Mouse (Mus musculus): ENCODE data around the gene Mtmr14.

Mtmr14 gene

DNA sequence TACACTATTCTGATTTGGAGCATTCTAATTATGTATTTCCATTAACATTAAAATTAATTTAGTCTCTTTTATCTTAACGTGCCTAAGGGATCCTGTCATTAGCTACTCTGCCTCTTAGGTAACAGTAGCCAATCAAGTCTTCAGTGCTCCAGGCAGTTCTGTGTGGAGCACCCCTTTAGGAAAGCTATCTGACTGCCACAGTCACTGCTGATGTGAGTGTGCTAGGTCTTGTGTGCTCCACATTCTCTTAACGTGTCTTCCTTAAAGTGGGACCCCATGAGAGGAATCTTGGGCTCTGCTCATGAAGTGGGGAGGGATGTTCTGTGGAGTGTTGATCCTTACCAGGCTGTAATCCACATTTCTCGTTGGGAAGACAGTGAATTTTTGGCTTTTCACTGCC is 34.7 kb downstream of the Mtmr14 start:
- in situ Hi-C loops (cut with MboI, MseI) = no loop called here

DNA sequence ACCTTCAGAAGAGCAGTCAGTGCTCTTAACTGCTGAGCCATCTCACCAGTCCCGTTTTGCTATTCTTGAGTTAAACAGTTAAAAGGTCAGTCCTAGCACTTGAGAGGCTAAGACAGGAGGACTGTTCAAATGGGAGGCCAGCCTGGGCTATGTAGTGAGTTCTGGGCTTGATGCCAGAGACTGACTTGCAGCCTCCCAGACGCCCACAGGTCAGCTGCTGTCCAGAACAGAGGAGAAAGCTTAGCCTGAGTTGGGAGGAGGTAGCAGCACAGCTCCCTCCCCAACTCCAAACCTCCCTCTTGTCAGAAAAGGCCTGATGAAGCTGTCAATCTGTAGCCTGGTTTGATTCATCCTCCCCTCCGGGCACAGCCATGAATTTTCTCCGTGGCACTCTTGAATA is 39.2 kb downstream of the Mtmr14 start:
- in situ Hi-C loops (cut with MboI, MseI) = no loop called here

DNA sequence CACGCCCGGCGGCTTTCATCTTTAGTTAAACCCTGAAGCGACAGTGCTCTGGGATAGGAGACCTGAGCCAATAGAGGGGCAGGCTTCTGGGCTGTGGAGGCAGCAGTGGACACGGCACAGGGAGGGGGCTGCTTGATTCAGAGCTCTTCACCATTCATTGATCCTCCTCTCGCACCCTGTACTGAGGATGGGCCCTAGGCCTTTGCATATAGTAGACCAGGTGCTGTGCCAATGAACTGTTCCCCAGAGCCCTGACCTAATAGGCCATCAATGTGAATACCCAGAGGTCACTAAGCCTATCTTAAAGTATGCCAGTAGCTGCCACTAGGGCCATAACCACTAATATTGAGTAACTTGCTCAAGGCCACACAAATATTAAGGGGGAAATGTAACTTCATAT is 44.0 kb downstream of the Mtmr14 start:
- in situ Hi-C loops (cut with MboI, MseI) = no loop called here

DNA sequence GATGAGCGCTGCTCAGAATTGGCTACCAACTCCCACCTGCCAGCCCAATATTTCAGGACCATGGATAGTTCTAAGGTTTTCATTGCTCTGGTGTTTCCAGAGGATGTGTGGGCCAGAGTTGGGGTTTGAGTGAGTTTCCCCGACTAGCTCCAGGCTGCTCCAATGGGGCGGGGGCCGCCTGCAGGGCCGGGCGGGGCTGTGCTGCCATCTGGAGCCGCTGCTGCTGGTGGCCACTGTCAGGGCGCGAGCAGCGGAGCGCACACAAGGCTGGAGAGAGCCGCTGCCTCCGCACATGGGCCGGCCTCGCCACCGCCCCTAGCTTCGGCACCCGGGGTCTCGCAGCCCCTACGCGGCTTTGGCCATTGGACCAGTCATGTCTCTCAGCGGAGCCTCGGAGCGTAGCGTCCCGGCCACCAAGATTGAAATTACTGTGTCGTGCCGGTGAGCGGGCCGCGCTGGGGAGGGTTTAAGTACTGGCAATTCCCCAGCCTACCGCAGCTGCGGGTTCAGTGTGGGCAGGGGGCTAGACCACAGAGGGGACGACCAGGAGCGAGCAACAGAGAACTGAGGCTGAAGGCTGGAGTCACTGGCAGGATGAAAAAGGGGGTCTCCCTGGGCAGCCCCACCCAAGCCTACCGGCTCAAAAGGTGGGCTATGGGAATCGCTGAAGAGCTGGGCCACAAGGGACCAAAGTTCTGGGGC is 44.6 kb downstream of the Mtmr14 start, which contains the start of gene Cpne9:
Gene Cpne9, plus strand, starts transcription at position 207 of the 702 bp plus-strand sequence.
- in situ Hi-C loops (cut with MboI, MseI) = no loop called here

DNA sequence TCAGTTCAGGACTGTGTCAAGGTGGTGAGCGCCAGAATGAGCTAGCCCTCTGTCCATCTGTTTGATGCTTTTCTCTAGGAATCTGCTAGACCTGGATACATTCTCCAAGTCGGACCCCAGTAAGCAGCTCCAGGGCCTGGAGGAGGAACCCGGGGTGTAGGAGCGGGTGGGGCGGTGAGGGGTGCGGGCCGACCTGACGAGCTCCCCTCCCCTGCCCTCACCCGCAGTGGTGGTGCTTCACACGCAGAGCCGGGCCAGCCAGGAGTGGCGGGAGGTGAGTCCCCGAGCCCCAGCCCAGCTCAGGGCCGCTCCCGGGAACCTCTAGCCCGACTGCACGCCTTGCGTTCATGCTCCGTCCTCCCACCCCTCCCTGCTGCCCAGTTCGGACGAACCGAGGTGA is 45.3 kb downstream of the Mtmr14 start:
- in situ Hi-C loops (cut with MboI, MseI) = no loop called here

DNA sequence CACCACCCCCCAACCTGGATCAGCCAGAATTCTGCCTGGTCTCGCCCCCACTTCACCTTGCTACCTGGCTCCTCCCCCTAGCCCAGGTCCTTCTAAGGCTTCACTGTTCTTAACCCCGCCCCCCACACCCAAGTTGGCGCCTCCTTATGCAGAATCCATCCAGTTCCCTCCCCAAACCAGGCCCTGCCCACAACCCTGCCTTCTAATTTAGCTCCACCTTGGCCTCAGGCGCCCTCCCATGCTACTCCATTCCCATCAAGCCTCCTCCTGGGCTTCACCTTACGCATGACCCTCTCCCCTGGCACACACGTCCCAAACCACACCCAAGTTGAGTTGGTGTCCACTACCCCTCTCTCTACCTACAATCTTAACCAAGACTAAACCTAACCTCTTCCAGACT is 45.9 kb downstream of the Mtmr14 start:
- in situ Hi-C loops (cut with MboI, MseI) = no loop called here

DNA sequence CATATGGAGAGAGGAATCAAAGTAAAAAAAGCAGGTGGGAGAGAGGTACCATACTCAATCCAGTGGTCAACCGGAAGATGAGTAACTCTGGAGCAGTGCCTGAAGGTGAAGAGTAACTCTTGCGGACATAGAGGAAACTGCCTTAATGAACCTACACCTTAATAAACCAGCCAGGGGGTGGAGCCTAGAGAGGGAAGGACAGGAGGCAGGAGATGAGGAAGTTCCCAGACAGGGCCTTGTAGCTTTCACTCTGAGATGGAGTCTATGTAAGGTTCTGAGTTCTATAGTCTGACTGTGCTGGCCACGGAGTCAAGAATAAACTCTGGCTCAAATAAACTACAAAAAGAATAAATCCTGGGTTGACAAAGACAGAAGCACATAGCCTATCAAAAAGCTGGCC is 47.3 kb downstream of the Mtmr14 start:
- in situ Hi-C loops (cut with MboI, MseI) = no loop called here

DNA sequence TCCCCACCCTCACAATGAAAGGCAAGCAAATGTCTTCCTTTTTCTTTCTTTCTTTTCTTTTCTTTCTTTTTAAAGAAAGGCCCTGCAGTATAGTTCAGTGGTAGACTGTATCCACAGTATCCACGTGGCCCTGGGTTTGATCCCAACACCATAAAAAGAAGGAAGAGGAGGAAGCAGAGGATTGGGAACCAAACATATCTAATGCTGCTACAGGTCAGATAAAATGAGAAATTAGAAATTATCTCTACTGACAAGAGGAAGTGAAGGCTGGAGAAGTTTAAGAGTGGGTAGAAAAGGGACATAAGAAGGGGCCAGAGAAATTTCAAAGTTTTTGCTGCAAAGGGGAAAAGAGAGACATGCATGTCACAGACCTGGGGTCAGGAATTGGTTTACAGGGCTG is 48.7 kb downstream of the Mtmr14 start:
- in situ Hi-C loops (cut with MboI, MseI) = no loop called here

DNA sequence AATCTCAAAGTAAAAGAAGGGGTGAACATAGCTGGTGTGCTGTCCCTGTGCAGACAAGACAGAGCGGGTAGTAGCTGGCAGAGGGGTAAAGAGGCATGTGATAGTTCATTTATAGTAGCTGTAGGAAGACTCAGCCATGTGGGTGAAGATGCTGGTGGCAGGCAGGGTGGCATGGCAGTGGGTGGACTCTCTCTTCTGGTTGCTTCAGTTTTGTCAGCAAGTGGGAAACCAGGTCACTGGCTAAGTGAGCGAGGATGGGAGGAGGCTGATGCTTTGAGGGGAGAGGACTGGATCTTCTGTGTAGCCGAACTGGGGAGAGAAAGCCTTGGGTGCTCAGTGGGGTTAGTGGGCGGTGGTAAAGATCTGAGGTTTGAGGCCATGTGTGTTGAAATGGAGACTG is 49.6 kb downstream of the Mtmr14 start:
- in situ Hi-C loops (cut with MboI, MseI) = no loop called here

DNA sequence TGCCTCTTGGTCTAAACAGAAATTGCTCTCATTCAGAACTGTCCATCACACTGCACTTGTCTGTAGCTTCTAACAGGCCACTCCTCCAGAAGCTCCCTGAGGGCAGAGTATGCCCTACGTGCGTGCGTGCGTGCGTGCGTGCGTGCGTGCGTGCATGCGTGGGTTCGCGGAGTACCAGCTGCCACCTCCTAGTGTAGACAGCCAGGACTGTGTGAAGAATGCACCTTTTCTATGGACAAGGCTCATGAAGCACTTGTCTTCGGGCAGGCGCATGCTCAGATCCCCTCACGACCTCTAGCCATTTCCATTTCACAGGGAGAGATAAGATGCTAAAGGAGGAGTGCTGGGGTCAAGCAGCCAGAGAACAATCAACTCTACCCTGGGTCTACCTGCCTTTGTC is 51.7 kb downstream of the Mtmr14 start:
- in situ Hi-C loops (cut with MboI, MseI) = no loop called here

DNA sequence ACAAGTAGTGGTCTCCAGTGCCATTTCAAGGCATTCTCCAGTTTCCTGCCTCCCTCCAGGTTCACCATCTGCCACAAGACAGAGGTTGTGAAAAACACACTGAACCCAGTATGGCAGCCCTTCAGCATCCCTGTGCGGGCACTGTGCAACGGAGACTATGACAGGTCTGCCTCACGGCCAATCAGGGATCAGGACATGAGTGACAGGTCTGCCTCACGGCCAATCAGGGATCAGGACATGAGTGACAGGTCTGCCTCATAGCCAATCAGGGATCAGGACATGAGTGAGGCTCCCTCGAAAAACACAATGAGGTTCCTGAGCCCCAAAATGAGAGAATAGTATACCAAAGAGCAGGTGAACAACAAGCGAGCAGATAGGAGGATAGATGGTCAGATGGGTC is 52.7 kb downstream of the Mtmr14 start:
- in situ Hi-C loops (cut with MboI, MseI) = no loop called here

DNA sequence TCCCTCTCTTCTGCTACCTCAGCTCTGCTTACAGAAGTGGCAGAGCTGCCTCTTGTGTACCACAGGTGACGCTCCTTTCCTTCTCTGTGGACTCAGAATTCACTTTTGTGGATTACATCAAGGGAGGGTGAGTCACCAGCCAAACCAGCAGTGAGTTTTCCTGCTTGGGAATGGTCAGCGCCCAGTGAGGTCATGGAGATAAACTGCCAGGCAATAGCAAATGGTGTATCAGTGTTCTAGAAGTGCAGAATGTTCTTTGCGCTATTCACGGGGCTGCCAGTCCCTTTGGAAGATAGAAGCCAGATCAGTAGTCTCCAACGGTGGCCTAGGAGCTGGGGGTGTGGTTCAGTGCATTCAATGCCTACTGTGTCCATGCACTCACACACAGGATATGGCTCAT is 55.3 kb downstream of the Mtmr14 start:
- in situ Hi-C loops (cut with MboI, MseI) = no loop called here

DNA sequence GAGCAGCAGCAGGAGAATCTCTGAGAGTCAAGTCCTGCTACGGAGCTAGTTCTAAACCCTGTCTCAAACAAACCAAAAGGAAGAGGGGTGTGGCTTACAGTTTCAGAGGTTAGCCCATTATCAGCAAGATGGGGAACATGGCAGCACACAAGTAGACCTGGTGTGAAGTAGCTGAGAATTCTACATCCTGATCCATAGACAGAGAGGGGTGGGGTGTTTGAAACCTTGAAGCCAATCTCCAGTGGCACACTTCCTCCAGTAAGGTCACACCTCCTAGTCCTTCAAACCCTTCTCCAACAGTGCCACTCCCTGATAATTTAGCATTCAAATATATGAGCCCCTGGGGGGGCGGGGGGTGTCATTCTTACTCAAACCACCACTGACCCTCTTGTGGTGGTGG is 58.4 kb downstream of the Mtmr14 start:
- in situ Hi-C loops (cut with MboI, MseI) = no loop called here

DNA sequence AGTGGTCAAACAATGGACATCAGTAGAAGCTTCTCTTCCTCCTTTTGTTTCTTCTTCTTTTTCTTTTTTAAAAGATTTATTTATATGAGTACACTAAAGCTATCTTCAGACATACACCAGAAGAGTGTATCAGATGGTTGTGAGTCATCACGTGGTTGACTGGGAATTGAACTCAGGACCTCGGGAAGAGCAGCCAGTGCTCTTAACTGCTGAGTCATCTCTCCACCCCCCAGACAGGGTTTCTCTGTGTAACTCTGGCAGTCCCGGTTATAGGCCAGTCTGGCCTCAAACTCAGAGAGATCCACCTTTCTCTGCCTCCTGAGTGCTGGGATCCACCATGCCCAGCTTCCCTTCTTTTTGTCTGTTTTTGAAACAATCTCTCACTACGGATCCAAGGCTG is 59.0 kb downstream of the Mtmr14 start:
- in situ Hi-C loops (cut with MboI, MseI) = no loop called here

DNA sequence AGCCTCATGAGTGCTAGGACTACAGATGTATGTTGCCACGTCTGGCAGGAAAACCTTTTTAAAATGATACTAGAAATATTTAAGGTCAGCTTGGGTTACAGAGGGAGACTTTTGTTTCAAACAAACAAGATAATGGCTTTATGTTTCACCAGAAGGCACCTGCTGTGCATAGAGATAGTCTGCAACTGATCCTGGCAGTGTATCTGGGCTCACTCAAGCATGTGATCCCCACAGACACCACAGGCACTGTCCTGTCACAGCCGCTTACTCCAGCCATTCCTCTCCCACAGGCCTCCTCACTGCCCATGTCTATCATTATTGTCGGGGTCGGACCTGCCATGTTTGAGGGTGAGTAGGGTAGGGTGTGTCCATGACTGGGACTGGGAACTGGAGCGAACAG is 63.7 kb downstream of the Mtmr14 start:
- in situ Hi-C loops (cut with MboI, MseI) = loop anchor here (10.0 kb wide), 1 partner anchor 257 kb away; the partner anchor contains the start of gene Thumpd3

DNA sequence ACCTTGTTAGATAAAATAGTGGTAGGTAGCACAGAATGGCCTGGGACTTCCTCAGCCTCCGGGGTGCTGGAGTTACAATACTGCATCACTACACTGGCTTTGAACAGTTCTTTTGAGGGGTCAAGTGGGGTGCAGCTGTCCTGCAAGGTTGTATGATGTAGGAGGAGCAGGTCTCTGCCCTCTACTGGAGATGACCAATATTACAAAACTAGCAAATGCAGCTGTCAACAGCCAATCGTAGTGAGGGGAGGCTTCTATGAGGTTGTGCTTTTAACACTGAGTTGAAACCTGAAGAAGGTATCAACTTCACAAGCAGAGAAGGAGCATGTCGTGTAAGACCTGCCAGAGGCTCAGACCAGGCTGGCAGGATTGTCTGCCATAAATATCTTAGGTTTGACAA is 64.6 kb downstream of the Mtmr14 start:
- in situ Hi-C loops (cut with MboI, MseI) = loop anchor here (10.0 kb wide), 1 partner anchor 257 kb away; the partner anchor contains the start of gene Thumpd3

DNA sequence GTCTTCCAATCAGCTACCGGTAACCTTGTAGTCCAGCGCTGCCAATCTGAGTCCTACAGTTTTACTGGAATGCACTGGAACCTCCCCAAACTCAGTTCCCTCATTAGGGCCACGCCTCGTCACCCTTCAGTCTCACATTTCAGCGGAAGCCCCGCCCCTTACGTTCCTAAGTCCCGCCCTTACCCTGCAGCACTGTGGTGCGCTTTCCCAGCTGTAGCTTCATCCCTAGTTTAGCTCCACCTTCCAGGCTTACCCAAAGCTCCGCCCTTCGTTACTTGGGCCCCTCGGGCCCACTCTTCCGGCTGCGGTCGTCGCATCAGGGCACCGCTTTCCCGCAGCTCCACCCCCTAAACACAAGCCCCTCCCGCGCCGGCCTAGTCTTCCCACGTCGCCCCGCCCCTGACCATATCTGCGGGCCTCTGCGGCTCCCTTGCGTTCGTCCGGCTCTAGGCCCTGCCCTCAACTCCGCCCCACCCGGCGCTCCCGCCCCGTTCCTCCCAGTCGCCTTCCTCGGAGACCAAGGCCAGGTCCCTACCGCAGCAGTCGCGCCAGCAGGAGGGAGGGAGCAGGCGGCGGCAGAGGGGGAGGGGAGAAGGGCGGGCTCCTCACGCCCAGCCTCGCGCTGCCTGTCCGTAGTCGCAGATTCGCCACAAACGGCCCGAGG is 68.8 kb downstream of the Mtmr14 start:
- in situ Hi-C loops (cut with MboI, MseI) = loop anchor here (10.0 kb wide), 1 partner anchor 262 kb away; the partner anchor contains the start of gene Thumpd3

DNA sequence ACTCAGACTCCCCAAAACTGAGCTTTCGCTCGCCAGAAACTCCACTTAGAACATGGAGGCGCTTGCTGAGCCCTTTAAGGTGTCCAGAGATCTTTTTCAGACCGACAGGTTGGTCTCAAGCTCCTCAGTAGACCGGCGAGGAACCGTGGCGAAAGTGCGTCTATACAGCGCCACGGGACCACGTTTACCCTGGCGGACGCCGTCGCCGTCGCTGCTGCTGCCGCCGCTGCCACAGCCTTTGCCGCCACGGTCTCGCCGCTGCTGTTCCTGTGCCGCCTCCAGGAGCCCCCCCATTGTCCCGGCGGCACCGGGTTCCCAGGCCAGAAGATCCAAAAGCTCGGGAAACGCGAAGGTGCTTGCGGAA is 69.3 kb downstream of the Mtmr14 start, which contains the start of gene Brpf1:
Gene Brpf1, plus strand, starts transcription at position 152 of the 364 bp plus-strand sequence.
- in situ Hi-C loops (cut with MboI, MseI) = loop anchor here (10.0 kb wide), 1 partner anchor 262 kb away; the partner anchor contains the start of gene Thumpd3

DNA sequence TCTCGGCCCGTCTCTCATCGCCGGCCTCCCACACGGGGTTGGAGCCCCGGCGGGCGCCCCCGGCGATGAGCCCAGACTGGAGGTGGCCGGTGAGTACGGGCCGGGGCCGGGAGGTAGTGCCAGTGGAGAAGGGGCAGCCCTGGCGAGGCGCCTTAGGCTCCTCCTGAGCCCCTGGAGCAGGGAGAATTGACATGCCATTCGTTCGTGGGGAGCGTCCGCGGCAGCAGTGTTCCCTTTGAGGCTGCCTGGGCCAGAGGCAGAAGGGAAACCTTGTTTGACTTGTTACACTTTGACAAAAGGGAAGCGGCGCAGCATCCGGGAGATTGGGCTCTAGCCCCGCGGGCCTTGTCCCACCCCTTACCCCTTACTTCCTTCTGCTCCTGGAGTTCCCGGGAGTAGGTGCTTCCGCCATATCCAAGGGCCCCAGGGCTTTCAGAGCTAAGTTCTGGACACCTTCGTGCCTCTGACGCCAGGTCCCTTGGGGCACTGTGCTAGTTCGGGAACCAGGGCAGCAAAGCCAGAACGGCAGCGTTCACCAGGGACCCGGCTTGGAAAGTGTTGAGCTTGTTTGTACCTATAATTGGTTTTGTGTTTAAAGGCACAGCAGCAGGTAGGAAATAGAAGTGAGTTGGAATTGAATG is 70.0 kb downstream of the Mtmr14 start:
- in situ Hi-C loops (cut with MboI, MseI) = loop anchor here (10.0 kb wide), 1 partner anchor 263 kb away; the partner anchor contains the start of gene Thumpd3

DNA sequence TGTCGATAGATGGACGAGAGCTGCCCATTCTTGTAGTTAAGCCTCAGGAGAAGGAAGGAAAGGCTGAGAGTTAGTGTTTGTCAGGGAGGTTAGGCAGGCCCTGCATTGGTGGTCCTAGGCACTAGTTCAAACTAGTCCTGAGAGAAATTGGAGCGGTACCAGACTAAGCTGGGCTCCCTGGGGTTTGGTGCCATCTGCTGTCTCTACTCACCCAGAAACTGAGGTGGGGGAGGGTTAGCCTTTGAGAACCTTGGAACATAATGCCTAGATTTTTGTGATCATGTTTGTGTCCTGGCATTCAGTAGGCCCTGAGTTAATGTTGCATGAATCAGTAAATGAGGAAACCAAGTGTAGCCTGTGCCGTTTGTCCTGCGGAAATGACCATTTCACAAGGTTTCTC is 70.5 kb downstream of the Mtmr14 start:
- in situ Hi-C loops (cut with MboI, MseI) = loop anchor here (10.0 kb wide), 1 partner anchor 263 kb away; the partner anchor contains the start of gene Thumpd3

DNA sequence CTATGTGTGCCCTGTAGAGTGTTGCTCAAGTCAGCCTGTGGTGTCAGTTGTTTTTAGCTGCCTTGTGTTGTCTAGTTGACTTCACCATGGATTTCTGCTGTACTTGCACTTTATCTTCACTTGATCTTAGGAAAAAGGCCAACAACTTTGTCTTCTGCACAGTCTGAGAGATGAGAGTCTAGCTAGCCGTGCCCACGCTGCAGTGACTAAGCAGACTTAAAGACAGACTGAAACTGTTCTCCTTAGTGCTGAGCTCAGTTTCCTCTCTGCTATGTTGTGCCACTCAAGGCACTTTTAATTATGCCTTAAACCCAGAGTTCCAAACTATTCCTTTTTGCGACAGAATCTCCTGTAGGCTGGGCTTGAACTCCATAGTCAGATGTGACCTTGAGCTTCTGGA is 78.3 kb downstream of the Mtmr14 start:
- in situ Hi-C loops (cut with MboI, MseI) = loop anchor here (5.0 kb wide), 1 partner anchor 254 kb away; no protein-coding TSS in a partner anchor

DNA sequence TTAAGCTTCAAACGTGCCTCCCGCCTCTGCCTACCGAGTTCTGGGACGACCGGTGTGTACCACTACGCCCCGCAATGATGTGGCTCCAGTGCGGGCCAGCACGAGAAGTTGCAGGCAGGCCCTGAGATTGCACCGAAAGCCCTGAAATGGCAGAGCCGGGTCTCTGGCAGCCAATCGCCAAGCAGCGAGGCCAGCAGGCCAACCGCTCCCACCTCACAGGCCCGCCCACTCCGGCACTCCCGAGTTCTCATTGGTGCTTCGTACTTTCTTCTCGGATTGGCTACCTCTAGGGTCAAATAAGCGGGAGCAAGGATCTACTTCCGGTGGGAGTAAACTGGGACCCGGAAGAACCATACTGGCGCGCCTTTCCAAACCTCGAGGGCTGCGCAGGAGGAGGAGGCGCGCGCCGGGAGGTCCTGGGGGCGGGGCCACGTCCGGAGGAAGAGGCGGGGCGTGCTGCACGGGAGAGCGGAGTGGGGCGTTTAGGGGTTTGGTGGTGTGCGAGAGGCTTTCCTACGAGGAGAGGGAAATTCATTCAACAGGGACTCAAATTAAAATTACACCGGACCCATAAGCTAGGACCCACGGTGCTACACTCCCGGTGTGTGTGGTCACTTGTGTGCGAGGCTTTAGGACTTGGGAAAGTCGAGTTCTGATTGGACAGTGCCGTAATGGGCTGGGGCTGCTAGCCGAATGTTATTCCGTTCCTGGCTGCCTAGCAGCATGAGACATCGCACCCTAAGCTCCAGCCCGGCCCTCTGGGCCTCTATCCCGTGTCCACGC is 89.1 kb downstream of the Mtmr14 start, which contains the start of gene Ogg1:
Gene Ogg1, plus strand, starts transcription at position 440 of the 783 bp plus-strand sequence.
- in situ Hi-C loops (cut with MboI, MseI) = no loop called here

Measured in T-helper 1 cell (primary cell).